Mouse (Mus musculus) megakaryocyte, embryonic 14.5 days (primary cell): ENCODE data around the gene Slc7a14.

ENCODE experiments used
- FLI1 ChIP-seq: IDR thresholded peaks from 2 replicates; pipeline ENCODE4 v1.6.1; 2012; ENCODE audit warnings: low read length, inconsistent platforms, mixed read lengths
- GATA1 ChIP-seq: IDR thresholded peaks from 3 replicates; pipeline ENCODE4 v1.6.1; 2012; ENCODE audit warnings: mixed read lengths, low read length, inconsistent platforms, borderline replicate concordance

DNA sequence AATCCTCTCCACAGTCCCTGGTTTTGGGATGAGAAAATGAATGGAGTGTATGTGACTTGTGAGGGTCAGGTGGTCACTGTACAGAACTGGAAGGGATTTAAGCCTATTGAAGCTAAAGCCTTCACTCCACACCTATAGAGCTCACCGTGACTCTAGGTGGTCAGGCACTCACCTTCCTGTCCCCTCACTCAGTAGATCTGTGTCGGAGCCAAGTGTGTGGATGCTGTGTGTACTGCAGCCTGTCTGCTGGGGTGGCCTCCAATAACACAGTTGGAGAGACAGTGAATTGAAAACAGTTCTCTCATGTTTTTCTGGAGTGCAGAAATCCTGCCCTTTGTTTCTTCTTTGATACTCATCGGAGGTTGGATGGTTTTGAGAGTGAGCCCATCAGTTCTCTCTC, 144.4 kb downstream of the Slc7a14 start:
- no peak for TF ChIP-seq GATA1
- TF ChIP-seq FLI1, result no peak
